Mouse (Mus musculus): Measurements from ENCODE around the gene Lrp11. TPM values are rescaled to one million over a fixed set of nuclear protein-coding genes. Genes with fewer than 3 reads are reported as not detected.

The Lrp11 gene
- 6.1 and 7.5 TPM in 2 replicates for polyA plus RNA-seq (2014; fragmentation: Nextera tagmentation; extraction: Ambion mirVana)

DNA sequence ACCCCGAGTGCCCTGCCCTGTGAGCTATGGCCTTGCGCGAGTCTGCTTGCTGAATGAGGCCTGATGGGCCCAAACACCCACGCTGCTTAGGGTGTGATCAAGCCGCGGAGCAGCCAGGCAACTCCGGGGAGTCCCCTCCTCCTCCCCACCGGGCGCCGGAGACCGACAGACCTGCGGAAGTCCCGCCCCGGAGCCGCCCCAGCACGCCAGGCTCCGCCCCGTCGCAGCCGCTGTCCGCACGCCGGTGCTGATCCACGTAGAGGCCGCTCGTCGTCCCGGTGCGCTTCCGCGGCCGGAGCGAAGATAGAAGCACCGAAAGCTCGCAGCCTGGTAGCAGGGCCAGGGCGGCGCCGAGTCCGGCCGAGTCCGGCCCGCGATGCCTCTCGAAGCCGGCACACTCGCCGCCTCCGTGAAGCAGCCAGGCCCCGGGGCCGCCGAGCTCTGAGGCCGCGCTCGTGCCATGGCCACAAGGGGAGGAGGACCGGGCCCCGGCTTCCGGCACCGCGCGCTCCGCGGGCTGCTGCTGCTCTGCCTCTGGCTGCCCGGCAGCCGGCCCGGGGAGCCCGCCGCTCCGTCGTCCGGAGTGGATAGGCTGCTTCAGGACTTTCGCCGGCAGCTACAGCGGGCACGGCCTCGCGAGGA lies at the start of gene Lrp11:
TSS of gene Lrp11 (plus strand) at position 209 of the 642 bp plus-strand sequence.
- peak within 1 kb of the TSS; percentile 65 for H3K4me3 ChIP-seq (ENCODE audit: low read depth, low read length)
- peak; percentile 93 for DNase-seq (ENCODE audit: low spot score)
- peak within 1 kb of the TSS; percentile 100 for H3K4me2 ChIP-seq (ENCODE audit: low read depth, low read length)
- H3K27ac ChIP-seq (replicated peaks; ENCODE audit: low read depth, low read length) = no peak within 1 kb of the TSS
- H3K9ac ChIP-seq (replicated peaks; ENCODE audit: low read length) = peak within 1 kb of the TSS; percentile 62
- peak; percentile 96 for ATAC-seq (replicated peaks; ENCODE audit: insufficient number of reproducible peaks, low FRiP score, low TSS enrichment, low read depth)
- H3K36me3 ChIP-seq (replicated peaks; ENCODE audit: control insufficient read depth, insufficient read depth, low read depth, low read length) = no peaks in the 10 kb centered on the region
- H3K9me3 ChIP-seq (replicated peaks; ENCODE audit: control insufficient read depth, low read length) = no peaks in the 10 kb centered on the region
- no peaks in the 10 kb centered on the region for H3K4me1 ChIP-seq (ENCODE audit: control insufficient read depth, insufficient read depth, low read length)
- peaks cover 9% of the 10 kb centered on the region; the same call in 1 of the 2 replicates for H3K27me3 ChIP-seq (ENCODE audit: control insufficient read depth, insufficient read depth, low read length)
- under 1% methylated on average over 71 of the region's 76 CpGs for WGBS

DNA sequence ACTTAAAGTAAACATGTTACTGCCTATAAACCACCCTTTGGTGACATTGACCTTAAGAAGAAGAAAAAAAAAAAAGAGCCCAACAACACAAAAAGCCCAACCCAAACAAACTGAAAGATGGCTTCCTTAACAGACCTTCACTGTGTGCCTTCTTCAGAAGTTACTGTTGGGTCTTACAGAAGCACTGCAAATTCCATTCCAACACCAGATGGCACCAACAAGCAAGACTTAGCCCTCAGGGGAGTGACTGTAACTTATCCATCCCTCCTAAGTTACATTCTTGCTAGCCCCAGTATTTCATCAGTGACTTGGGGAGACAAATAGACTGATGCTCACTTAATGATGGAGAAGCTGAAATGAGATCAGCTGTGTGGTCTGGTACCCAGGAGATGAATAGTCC lies 11.6 kb upstream of the Lrp11 start:
- DNase-seq (ENCODE audit: low spot score) (peak; percentile 7), ATAC-seq (replicated peaks; ENCODE audit: insufficient number of reproducible peaks, low FRiP score, low TSS enrichment, low read depth) (no peak)
- Histone ChIP-seq H3K4me2 (ENCODE audit: low read depth, low read length) (no peak overlapping the region), H3K4me1 (ENCODE audit: control insufficient read depth, insufficient read depth, low read length) (no peaks in the 10 kb centered on the region), H3K27me3 (ENCODE audit: control insufficient read depth, insufficient read depth, low read length) (no peaks in the 10 kb centered on the region), H3K9me3 (replicated peaks; ENCODE audit: control insufficient read depth, low read length) (no peaks in the 10 kb centered on the region), H3K4me3 (ENCODE audit: low read depth, low read length) (no peak overlapping the region), H3K9ac (replicated peaks; ENCODE audit: low read length) (no peak overlapping the region), H3K36me3 (replicated peaks; ENCODE audit: control insufficient read depth, insufficient read depth, low read depth, low read length) (no peaks in the 10 kb centered on the region), H3K27ac (replicated peaks; ENCODE audit: low read depth, low read length) (no peak overlapping the region)

DNA sequence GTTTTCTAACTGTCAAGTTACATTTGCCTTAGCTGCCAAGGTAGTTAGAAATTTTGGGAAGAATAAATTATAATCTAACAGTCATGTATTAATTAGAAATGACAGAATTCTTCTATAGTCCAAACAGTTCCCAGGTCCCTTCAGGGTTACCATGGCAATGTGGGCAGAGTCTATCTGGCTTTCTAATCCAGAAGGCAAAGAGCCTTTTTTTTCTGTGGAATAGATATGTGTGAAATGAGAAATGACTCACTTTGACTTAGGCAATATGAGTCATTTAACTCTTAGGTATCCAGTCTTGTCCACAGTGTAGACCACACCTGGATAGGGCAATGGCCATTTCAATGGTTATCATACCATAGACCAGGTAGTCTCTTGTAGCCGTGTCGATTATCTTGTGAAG lies 8.2 kb upstream of the Lrp11 start:
- Histone ChIP-seq H3K27ac (replicated peaks; ENCODE audit: low read depth, low read length) (no peak overlapping the region), H3K27me3 (ENCODE audit: control insufficient read depth, insufficient read depth, low read length) (no peaks in the 10 kb centered on the region), H3K9me3 (replicated peaks; ENCODE audit: control insufficient read depth, low read length) (no peaks in the 10 kb centered on the region), H3K4me1 (ENCODE audit: control insufficient read depth, insufficient read depth, low read length) (no peaks in the 10 kb centered on the region), H3K4me3 (ENCODE audit: low read depth, low read length) (no peak overlapping the region), H3K9ac (replicated peaks; ENCODE audit: low read length) (no peak overlapping the region), H3K36me3 (replicated peaks; ENCODE audit: control insufficient read depth, insufficient read depth, low read depth, low read length) (no peaks in the 10 kb centered on the region), H3K4me2 (ENCODE audit: low read depth, low read length) (no peak overlapping the region)
- WGBS = 86% methylated on average over 2 of the region's 2 CpGs
- no peak for DNase-seq (ENCODE audit: low spot score)
- ATAC-seq (replicated peaks; ENCODE audit: insufficient number of reproducible peaks, low FRiP score, low TSS enrichment, low read depth) = no peak

DNA sequence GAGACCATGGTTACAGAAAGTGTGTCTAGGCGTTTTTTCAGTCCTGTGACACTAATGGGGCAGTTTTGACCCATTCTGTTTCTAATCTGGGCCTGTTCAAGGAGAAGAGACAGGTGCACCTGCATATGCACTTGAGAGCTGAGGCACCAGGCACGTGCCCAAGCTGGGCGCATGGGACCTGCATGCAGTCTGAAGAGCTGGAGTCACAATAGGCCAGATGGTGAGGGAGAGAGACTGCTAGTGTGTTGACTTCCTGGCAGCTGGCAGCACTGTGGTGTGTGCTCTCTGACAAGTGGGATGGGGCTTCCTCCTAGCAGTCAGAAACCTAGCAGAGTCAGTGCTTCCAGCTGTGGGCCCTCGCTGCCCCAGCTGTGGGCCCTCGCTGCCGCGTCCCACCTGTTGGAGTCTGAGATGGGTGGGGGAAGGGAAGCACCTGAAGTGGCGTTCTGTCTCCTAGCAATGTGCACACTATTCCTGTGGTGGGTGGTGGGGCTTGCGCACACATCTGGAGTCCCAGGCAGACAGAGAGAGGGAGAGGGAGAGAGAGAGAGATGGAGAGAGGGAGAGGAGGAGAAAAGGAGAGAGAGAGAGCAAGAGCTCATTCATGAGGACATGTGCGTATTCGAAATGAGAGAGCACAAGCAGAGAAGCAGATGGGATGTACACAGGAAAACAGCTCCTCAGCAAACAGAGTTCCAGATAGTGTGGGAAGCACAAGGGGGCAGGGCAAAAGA lies 7.3 kb upstream of the Lrp11 start:
- Histone ChIP-seq H3K4me1 (ENCODE audit: control insufficient read depth, insufficient read depth, low read length) (no peaks in the 10 kb centered on the region), H3K27ac (replicated peaks; ENCODE audit: low read depth, low read length) (no peak overlapping the region), H3K4me2 (ENCODE audit: low read depth, low read length) (no peak overlapping the region), H3K4me3 (ENCODE audit: low read depth, low read length) (no peak overlapping the region), H3K9ac (replicated peaks; ENCODE audit: low read length) (no peak overlapping the region), H3K27me3 (ENCODE audit: control insufficient read depth, insufficient read depth, low read length) (no peaks in the 10 kb centered on the region), H3K9me3 (replicated peaks; ENCODE audit: control insufficient read depth, low read length) (no peaks in the 10 kb centered on the region), H3K36me3 (replicated peaks; ENCODE audit: control insufficient read depth, insufficient read depth, low read depth, low read length) (no peaks in the 10 kb centered on the region)
- ATAC-seq (replicated peaks; ENCODE audit: insufficient number of reproducible peaks, low FRiP score, low TSS enrichment, low read depth) (peak; percentile 70; the same call in 1 of the 2 replicates), DNase-seq (ENCODE audit: low spot score) (no peak)
- 43% methylated on average over 11 of the region's 11 CpGs for WGBS

DNA sequence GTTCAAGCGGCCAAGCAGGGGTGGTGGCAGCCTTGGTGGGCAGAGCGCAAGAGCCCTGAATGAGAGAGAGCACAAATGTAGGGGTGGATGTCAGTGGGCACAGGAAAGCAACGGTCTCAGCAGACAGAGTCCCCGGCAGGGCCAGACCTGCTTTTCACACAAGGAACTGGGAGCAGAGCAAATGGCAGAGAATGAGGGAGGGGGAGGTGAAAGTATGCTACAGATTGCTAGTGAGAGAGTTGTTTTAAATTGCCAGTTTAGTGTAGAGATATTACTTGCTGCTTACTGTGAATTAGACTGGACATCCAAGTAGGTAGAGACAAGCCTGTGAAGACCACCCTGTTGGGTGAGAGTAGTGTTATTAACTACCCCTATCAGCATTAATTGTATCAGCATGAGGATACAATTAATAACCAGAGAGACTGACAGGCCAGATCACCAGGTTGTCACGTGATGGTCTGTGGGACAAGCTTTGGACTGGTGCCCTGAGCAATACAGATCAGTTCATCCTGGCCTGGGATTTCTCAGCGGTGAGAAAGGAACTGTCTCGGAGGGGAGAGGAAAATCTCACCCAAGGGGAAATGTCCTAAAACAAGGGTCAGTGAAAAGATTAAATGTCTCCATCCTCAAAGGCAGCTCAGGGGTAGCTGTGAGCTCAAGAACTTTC lies 6.6 kb upstream of the Lrp11 start:
- ATAC-seq (replicated peaks; ENCODE audit: insufficient number of reproducible peaks, low FRiP score, low TSS enrichment, low read depth) (no peak), DNase-seq (ENCODE audit: low spot score) (no peak)
- H3K4me1 ChIP-seq (ENCODE audit: control insufficient read depth, insufficient read depth, low read length) = no peaks in the 10 kb centered on the region

DNA sequence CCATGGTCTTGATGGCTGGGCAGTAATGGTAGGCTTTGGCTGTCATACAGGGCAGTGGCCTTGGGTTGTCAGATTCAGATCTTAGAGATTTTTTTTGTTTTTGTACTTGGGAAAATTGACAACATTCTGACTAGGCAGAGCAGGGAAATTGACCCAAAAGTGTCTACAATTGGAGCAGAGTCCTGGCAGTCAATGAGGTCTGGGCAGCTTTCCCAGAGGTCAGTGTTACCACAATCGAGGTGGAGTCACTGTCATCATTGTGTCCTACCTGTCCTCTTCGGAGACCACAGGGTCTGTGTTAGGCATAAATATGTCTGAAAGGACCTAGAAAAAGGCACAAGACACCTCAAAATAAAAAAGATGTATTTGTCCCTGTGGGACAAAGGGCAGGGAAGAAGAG lies 2.8 kb upstream of the Lrp11 start:
- H3K36me3 ChIP-seq (replicated peaks; ENCODE audit: control insufficient read depth, insufficient read depth, low read depth, low read length) = no peaks in the 10 kb centered on the region
- H3K9ac ChIP-seq (replicated peaks; ENCODE audit: low read length) = no peak overlapping the region
- H3K4me1 ChIP-seq (ENCODE audit: control insufficient read depth, insufficient read depth, low read length) = no peaks in the 10 kb centered on the region
- no peak overlapping the region for H3K4me3 ChIP-seq (ENCODE audit: low read depth, low read length)
- H3K27ac ChIP-seq (replicated peaks; ENCODE audit: low read depth, low read length) = no peak overlapping the region
- 76% methylated on average over 2 of the region's 2 CpGs for WGBS
- DNase-seq (ENCODE audit: low spot score) = no peak
- ATAC-seq (replicated peaks; ENCODE audit: insufficient number of reproducible peaks, low FRiP score, low TSS enrichment, low read depth) = no peak
- H3K4me2 ChIP-seq (ENCODE audit: low read depth, low read length) = no peak overlapping the region
- no peaks in the 10 kb centered on the region for H3K9me3 ChIP-seq (replicated peaks; ENCODE audit: control insufficient read depth, low read length)
- H3K27me3 ChIP-seq (ENCODE audit: control insufficient read depth, insufficient read depth, low read length) = peaks cover 9% of the 10 kb centered on the region; the same call in 1 of the 2 replicates

More for the DNA sequence above, 6.6 kb upstream of the Lrp11 start:
- Histone ChIP-seq H3K9ac (replicated peaks; ENCODE audit: low read length) (no peak overlapping the region), H3K4me3 (ENCODE audit: low read depth, low read length) (no peak overlapping the region), H3K4me2 (ENCODE audit: low read depth, low read length) (no peak overlapping the region), H3K36me3 (replicated peaks; ENCODE audit: control insufficient read depth, insufficient read depth, low read depth, low read length) (no peaks in the 10 kb centered on the region), H3K27me3 (ENCODE audit: control insufficient read depth, insufficient read depth, low read length) (no peaks in the 10 kb centered on the region), H3K27ac (replicated peaks; ENCODE audit: low read depth, low read length) (no peak overlapping the region), H3K9me3 (replicated peaks; ENCODE audit: control insufficient read depth, low read length) (no peaks in the 10 kb centered on the region)
- 56% methylated on average over 7 of the region's 7 CpGs for WGBS

DNA sequence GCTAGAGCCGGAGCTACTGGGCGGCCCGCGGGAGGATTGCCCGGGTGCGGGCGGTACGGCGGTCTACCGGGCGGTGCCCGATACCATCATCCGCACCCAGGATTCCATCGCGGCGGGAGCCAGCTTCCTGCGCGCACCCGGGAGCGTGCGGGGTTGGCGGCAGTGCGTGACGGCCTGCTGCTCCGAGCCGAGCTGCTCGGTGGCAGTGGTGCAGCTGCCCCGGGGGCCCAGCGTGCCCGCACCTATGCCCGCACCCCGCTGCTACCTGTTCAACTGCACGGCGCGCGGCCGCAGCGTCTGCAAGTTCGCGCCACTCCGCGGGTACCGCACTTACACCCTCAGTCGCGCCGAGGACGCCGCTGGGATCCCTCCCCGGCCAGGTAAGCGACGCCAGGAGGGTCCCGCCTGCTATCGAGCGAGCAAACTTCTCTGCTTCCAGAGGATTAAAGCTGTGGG lies 662 bp downstream of the Lrp11 start:
- no peaks in the 10 kb centered on the region for H3K36me3 ChIP-seq (replicated peaks; ENCODE audit: control insufficient read depth, insufficient read depth, low read depth, low read length)
- DNase-seq (ENCODE audit: low spot score) = no peak
- peaks cover 9% of the 10 kb centered on the region; the same call in 1 of the 2 replicates for H3K27me3 ChIP-seq (ENCODE audit: control insufficient read depth, insufficient read depth, low read length)
- peak; percentile 20 for ATAC-seq (replicated peaks; ENCODE audit: insufficient number of reproducible peaks, low FRiP score, low TSS enrichment, low read depth)
- no peaks in the 10 kb centered on the region for H3K9me3 ChIP-seq (replicated peaks; ENCODE audit: control insufficient read depth, low read length)
- H3K4me1 ChIP-seq (ENCODE audit: control insufficient read depth, insufficient read depth, low read length) = no peaks in the 10 kb centered on the region
- 0% methylated on average over 49 of the region's 54 CpGs for WGBS
- H3K4me3 ChIP-seq (ENCODE audit: low read depth, low read length) = peak overlapping the region; percentile 65
- H3K27ac ChIP-seq (replicated peaks; ENCODE audit: low read depth, low read length) = no peak overlapping the region
- H3K4me2 ChIP-seq (ENCODE audit: low read depth, low read length) = peak overlapping the region; percentile 100
- peak overlapping the region; percentile 46 for H3K9ac ChIP-seq (replicated peaks; ENCODE audit: low read length)

DNA sequence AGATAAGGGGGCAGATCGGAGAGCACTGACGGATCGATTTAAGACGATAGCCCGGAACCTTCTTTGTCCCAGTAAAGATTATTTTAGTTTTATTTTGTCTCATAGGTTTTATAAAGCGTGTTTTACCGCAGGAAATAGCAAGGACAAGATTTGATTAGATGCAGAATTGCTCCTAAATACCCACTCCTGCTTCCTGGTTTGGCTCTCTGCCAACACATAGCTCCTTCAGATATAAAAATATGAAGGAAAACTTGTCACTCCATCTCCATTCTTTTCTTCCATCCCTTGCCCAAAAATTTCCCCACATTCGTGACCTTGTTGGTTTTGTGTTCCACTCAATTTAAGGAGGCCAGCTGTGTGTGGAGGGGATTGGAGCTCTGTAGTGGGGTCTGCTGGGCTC lies 1.2 kb downstream of the Lrp11 start:
- H3K36me3 ChIP-seq (replicated peaks; ENCODE audit: control insufficient read depth, insufficient read depth, low read depth, low read length) = no peaks in the 10 kb centered on the region
- H3K27me3 ChIP-seq (ENCODE audit: control insufficient read depth, insufficient read depth, low read length) = peaks cover 9% of the 10 kb centered on the region; the same call in 1 of the 2 replicates
- 4% methylated on average over 8 of the region's 8 CpGs for WGBS
- no peak for DNase-seq (ENCODE audit: low spot score)
- H3K9me3 ChIP-seq (replicated peaks; ENCODE audit: control insufficient read depth, low read length) = no peaks in the 10 kb centered on the region
- H3K4me3 ChIP-seq (ENCODE audit: low read depth, low read length) = peak overlapping the region; percentile 65
- no peak overlapping the region for H3K27ac ChIP-seq (replicated peaks; ENCODE audit: low read depth, low read length)
- no peak for ATAC-seq (replicated peaks; ENCODE audit: insufficient number of reproducible peaks, low FRiP score, low TSS enrichment, low read depth)
- no peak overlapping the region for H3K9ac ChIP-seq (replicated peaks; ENCODE audit: low read length)
- H3K4me1 ChIP-seq (ENCODE audit: control insufficient read depth, insufficient read depth, low read length) = no peaks in the 10 kb centered on the region
- peak overlapping the region; percentile 100 for H3K4me2 ChIP-seq (ENCODE audit: low read depth, low read length)

Measured in embryonic facial prominence, embryonic 11.5 days (tissue).